Mouse (Mus musculus): ENCODE data around the gene Dennd2c.
"Not testable (repeated sequence)": the region's sequence is repeated elsewhere in the genome, so short reads cannot be mapped to it uniquely, and the experiment has no call there.

Gene Dennd2c

GRCm38 (mm10) chr3:103214593-103215285, 112.3 kb downstream of the Dennd2c start:
- no peak for DNase-seq (ENCODE audit: low spot score in 2 of 2)

GRCm38 (mm10) chr3:103215399-103215798, 113.0 kb downstream of the Dennd2c start:
- DNase-seq (ENCODE audit: low spot score in 2 of 2): not testable (repeated sequence)

All from natural killer cell, adult 2 months (primary cell).